ENCODE assay signal across 8 mouse cellular contexts in the genomic region with DNA sequence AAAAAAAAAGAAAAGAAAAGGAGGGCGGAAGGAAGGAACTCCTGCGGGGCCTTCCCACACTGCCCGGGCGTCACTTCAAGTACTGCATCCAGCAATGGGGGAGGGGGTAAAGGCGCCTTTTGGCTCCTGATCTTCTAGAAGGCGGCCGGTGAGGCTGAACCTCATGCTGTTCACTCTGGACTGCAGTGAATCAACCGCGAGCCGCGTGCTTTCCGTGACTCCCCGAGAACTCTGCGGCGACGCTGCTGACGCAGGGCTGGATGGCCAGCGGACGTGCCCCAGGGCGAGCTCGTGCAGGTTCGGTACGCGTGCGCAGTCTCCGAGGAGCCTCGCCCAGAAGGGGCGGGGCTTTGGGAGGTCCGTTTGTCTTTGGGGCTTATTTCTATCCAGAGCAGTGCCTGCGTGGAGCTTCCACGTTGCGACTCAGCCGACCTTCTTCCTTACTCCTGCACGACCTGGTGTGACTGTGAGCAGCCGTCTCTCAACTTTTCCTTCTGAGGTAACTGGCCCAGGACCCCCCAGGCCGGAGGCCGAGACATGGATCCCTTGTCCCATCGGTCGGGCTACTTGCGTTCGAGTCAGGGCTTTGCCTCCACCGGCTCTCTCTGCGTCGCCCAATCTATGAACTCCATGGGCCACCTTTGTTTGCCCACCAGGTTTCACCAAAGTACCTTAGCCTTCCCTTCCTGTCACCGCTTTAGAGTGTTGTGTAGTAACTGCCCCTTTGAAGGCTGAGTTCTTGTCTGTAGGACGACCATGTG. TPM values are rescaled to one million over a fixed set of nuclear protein-coding genes. Genes with fewer than 3 reads are reported as not detected.
DNase-seq lines count a peak whose midpoint lies in the region; ATAC-seq lines count a peak whose summit lies in the region.

Hilpda (plus strand) TSS at position 177 of the 761 bp plus-strand sequence.

- ATAC-seq in heart, embryonic 14.5 days (ENCODE audit: insufficient number of reproducible peaks, insufficient read depth, low FRiP score, low read depth) = peak; percentile 96
- peak; percentile 96 for ATAC-seq in liver, embryonic 13.5 days (ENCODE audit: low read depth)
- peak; percentile 100 for ATAC-seq in stomach, embryonic 16.5 days (ENCODE audit: insufficient read depth, low FRiP score)

- DNase-seq in CD4-positive, CD25-positive, alpha-beta regulatory T cell, adult 2 months (ENCODE audit: low read depth, low spot score) = peak; percentile 97
- peak; percentile 95 for DNase-seq in fibroblast of lung, adult 2 months (ENCODE audit: low read depth)
- DNase-seq in kidney, postnatal 14 days = peak; percentile 94
- peak; percentile 93 for DNase-seq in liver, embryonic 13.5 days
- peak; percentile 93 for DNase-seq in neural tube, embryonic 10.5 days (ENCODE audit: extremely low spot score, low spot score)

- peaks cover 17% of the 10 kb centered on the region for H3K36me3 ChIP-seq in heart, embryonic 14.5 days (ENCODE audit: control insufficient read depth, insufficient read depth, low read length)
- H3K36me3 ChIP-seq in liver, embryonic 13.5 days = peaks cover 21% of the 10 kb centered on the region
- H3K36me3 ChIP-seq in stomach, embryonic 16.5 days (ENCODE audit: control insufficient read depth, insufficient read depth, low read length) = peaks cover 5% of the 10 kb centered on the region; the same call in 1 of the 2 replicates

- H3K4me2 ChIP-seq in heart, embryonic 14.5 days (ENCODE audit: low read length) = peak within 1 kb of the TSS; percentile 67
- H3K4me2 ChIP-seq in liver, embryonic 13.5 days = peak within 1 kb of the TSS; percentile 80
- peak within 1 kb of the TSS; percentile 57 for H3K4me2 ChIP-seq in stomach, embryonic 16.5 days (ENCODE audit: low read depth, low read length)

- peak within 1 kb of the TSS; percentile 82 for H3K27ac ChIP-seq in brown adipose tissue, adult 24 weeks (replicated peaks; ENCODE audit: low read depth, low read length)
- H3K27ac ChIP-seq in heart, embryonic 14.5 days (replicated peaks in 1 of 2; ENCODE audit: control insufficient read depth in 1 of 2, insufficient read depth in 1 of 2, low read depth in 2 of 2, low read length in 2 of 2) = peak within 1 kb of the TSS; percentile 79 to 89
- peak within 1 kb of the TSS; percentile 75 for H3K27ac ChIP-seq in liver, embryonic 13.5 days
- H3K27ac ChIP-seq in stomach, embryonic 16.5 days (ENCODE audit: low read length) = peak within 1 kb of the TSS; percentile 85

- under 1% methylated on average over 46 of the region's 46 CpGs for WGBS in heart, embryonic 14.5 days
- WGBS in liver, embryonic 13.5 days (ENCODE audit: insufficient replicate concordance) = under 1% methylated on average over 46 of the region's 46 CpGs
- WGBS in stomach, embryonic 16.5 days = 0% methylated on average over 46 of the region's 46 CpGs

- H3K27me3 ChIP-seq in heart, embryonic 14.5 days (ENCODE audit: control insufficient read depth, insufficient read depth, low read length) = no peaks in the 10 kb centered on the region
- H3K27me3 ChIP-seq in liver, embryonic 13.5 days = peaks cover 12% of the 10 kb centered on the region
- H3K27me3 ChIP-seq in stomach, embryonic 16.5 days (ENCODE audit: control insufficient read depth, insufficient read depth, low read length) = no peaks in the 10 kb centered on the region

- no peaks in the 10 kb centered on the region for H3K9me3 ChIP-seq in heart, embryonic 14.5 days (ENCODE audit: control insufficient read depth, low read length)
- no peaks in the 10 kb centered on the region for H3K9me3 ChIP-seq in liver, embryonic 13.5 days (replicated peaks)
- H3K9me3 ChIP-seq in stomach, embryonic 16.5 days (replicated peaks; ENCODE audit: control insufficient read depth, low read length) = no peaks in the 10 kb centered on the region

- peak within 1 kb of the TSS; percentile 86 for H3K4me3 ChIP-seq in brown adipose tissue, adult 24 weeks (ENCODE audit: insufficient read depth, low read depth, low read length)
- peak within 1 kb of the TSS; percentile 65 to 68 for H3K4me3 ChIP-seq in heart, embryonic 14.5 days (ENCODE audit: control insufficient read depth in 1 of 2, insufficient read depth in 1 of 2, low read depth in 1 of 2, low read length in 2 of 2)
- peak within 1 kb of the TSS; percentile 72 for H3K4me3 ChIP-seq in liver, embryonic 13.5 days (replicated peaks)
- H3K4me3 ChIP-seq in stomach, embryonic 16.5 days (replicated peaks; ENCODE audit: low read length) = peak within 1 kb of the TSS; percentile 77

- H3K9ac ChIP-seq in heart, embryonic 14.5 days (ENCODE audit: low read length) = peak within 1 kb of the TSS; percentile 81
- peak within 1 kb of the TSS; percentile 80 for H3K9ac ChIP-seq in liver, embryonic 13.5 days
- peak within 1 kb of the TSS; percentile 87 for H3K9ac ChIP-seq in stomach, embryonic 16.5 days (ENCODE audit: low read length)

- peaks cover 9% of the 10 kb centered on the region for H3K4me1 ChIP-seq in brown adipose tissue, adult 24 weeks (ENCODE audit: control insufficient read depth, insufficient read depth, insufficient read length, low read length)
- peaks cover 9 to 13% of the 10 kb centered on the region in 2 experiments for H3K4me1 ChIP-seq in heart, embryonic 14.5 days (ENCODE audit: control insufficient read depth in 2 of 2, insufficient read depth in 2 of 2, low read length in 2 of 2)
- H3K4me1 ChIP-seq in liver, embryonic 13.5 days (replicated peaks) = peaks cover 38% of the 10 kb centered on the region
- peaks cover 12% of the 10 kb centered on the region; the same call in 1 of the 2 replicates for H3K4me1 ChIP-seq in stomach, embryonic 16.5 days (ENCODE audit: control insufficient read depth, insufficient read depth, low read length)

RNA-seq across cellular contexts. Expression of gene Hilpda, which starts in this region (rescaled TPM):
- polyA plus RNA-seq in brown adipose tissue, adult 24 weeks (2012; ENCODE audit: insufficient read depth, insufficient read length, missing spikeins) = 9.2 and 22.3 TPM in 2 replicates
- 26.4 and 28.2 TPM in 2 replicates for polyA plus RNA-seq in heart, embryonic 14.5 days (2014; fragmentation: Nextera tagmentation; extraction: Ambion mirVana)
- polyA plus RNA-seq in liver, embryonic 13.5 days (2015; fragmentation: Nextera tagmentation; extraction: Ambion mirVana) = 17.0 and 18.6 TPM in 2 replicates
- 32.6 and 34.2 TPM in 2 replicates for polyA plus RNA-seq in stomach, embryonic 16.5 days (2015; fragmentation: Nextera tagmentation; extraction: Ambion mirVana)

Comparison
In these comparisons a context has a peak if more than half of its experiments do, and no peak if none do; other contexts are left out.
1. Peak in every context shown above with its lines: DNase-seq, ATAC-seq, H3K4me3 ChIP-seq and H3K27ac ChIP-seq.